Mouse (Mus musculus) brain, embryonic 14.5 days (tissue): ENCODE measurements at regions not wholly inside any gene's neighbourhood (a gene's known extent, or its start where the extent isn't known, plus 50 kb on each side); places are given as distances from the start of the nearest gene placed in this dataset.

Experiments
- DNase-seq: peaks from one replicate; pipeline ENCODE4 v3.0.0-alpha.2; 2011; ENCODE audit warnings: low read depth
- CTCF ChIP-seq: fragments of 200-500 bp; IDR thresholded peaks from 2 replicates; pipeline ENCODE4 v1.5.1; 2012; ENCODE audit warnings: inconsistent platforms, mild to moderate bottlenecking, moderate library complexity, borderline replicate concordance; ENCODE audit not compliant: insufficient read depth, insufficient read length; ENCODE audit errors: extremely low read depth
- POLR2A ChIP-seq: fragments of 200-500 bp; IDR thresholded peaks from 2 replicates; pipeline ENCODE4 v1.6.1; 2012; ENCODE audit warnings: mild to moderate bottlenecking, inconsistent platforms, borderline replicate concordance; ENCODE audit not compliant: poor library complexity, insufficient read depth, insufficient read length, severe bottlenecking; ENCODE audit errors: extremely low read depth

DNA sequence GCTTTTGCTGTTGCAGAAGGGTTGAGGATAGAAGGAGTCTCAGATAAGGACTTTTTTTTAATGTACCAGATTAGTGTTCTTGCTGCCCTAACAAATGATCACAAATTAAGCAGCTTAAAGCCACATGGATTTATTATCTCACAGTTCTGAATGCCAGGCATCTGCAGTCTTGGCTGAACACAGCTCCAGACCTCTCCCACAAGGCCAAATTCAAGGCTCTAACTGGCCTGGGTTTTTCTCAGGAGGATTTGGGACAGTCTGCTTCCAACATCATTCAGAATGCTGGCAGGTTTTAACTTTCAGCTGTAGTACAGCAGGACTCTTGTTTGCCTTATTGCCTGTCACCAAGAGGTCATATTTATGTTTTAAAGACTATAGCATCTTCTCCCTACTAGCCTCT, 329.7 kb upstream of the Chrm2 start:
- DNase-seq: peak; percentile 21

DNA sequence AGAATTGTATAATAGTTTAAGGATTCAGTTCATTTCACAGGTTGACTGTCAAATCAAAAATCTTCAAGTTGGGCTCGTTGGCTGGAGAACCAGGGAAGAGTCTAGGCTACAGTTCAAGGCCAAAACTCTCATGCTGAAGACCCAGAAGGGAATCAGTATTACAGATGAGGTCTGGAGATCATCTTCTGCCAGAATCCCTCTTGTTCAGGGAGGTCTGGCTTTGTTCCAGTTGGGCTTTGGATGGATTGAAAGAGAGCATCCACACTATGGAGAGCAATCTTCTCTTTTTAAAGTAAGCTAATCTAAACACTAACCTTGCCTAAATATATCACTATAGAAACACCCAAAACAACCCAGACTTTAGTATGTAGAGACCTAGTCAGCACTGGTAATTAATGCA, 327.5 kb upstream of the Chrm2 start:
- TF ChIP-seq POLR2A (no peak), CTCF (no peak)
- no peak for DNase-seq

More for the DNA sequence above, 329.7 kb upstream of the Chrm2 start:
- TF ChIP-seq POLR2A (no peak), CTCF (no peak)

- DNase-seq: no peak
- no peak for TF ChIP-seq CTCF
- no peak for TF ChIP-seq POLR2A
Observed at GRCm38 (mm10) chr6:36064919-36065318, 323.0 kb upstream of the Chrm2 start.

- TF ChIP-seq CTCF (no peak), POLR2A (no peak)
- no peak for DNase-seq
Observed at GRCm38 (mm10) chr6:36068690-36069089, 319.2 kb upstream of the Chrm2 start.

- TF ChIP-seq POLR2A (no peak), CTCF (no peak)
- peak; percentile 44 for DNase-seq
Observed at GRCm38 (mm10) chr6:36079559-36079958, 308.3 kb upstream of the Chrm2 start.

- DNase-seq: no peak
- TF ChIP-seq CTCF (no peak), POLR2A (no peak)
Observed at GRCm38 (mm10) chr6:36093584-36093983, 294.3 kb upstream of the Chrm2 start.

DNA sequence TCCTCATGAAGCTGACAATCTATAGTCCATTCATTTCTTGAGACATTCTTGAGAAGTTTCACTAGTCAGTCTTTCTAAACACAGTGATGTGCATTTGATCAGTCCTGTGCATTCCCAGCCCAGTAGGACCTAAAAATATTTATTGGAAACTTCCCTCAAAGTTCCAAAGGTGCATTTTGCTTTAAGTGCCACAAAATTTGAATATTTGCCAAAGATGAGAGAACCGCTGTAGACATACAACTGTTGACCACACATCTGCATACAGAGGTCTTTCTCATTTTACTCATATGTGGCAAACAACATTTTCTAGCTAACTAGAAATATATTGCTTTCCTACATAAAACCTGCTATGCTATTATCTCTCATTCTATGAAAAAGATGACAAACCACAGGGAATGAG, 293.8 kb upstream of the Chrm2 start:
- no peak for DNase-seq
- TF ChIP-seq POLR2A (no peak), CTCF (no peak)

GRCm38 (mm10) chr6:36097391-36097790, 290.5 kb upstream of the Chrm2 start:
- TF ChIP-seq POLR2A (no peak), CTCF (no peak)
- DNase-seq: no peak

GRCm38 (mm10) chr6:36098179-36098578, 289.7 kb upstream of the Chrm2 start:
- peak; percentile 33 for DNase-seq
- TF ChIP-seq POLR2A (no peak), CTCF (no peak)

GRCm38 (mm10) chr6:36108830-36109229, 279.1 kb upstream of the Chrm2 start:
- peak; percentile 53 for DNase-seq
- TF ChIP-seq CTCF: no peak
- TF ChIP-seq POLR2A: no peak

- DNase-seq: no peak
- no peak for TF ChIP-seq POLR2A
- TF ChIP-seq CTCF: no peak
Observed at GRCm38 (mm10) chr6:36137223-36137622, 250.7 kb upstream of the Chrm2 start.

DNA sequence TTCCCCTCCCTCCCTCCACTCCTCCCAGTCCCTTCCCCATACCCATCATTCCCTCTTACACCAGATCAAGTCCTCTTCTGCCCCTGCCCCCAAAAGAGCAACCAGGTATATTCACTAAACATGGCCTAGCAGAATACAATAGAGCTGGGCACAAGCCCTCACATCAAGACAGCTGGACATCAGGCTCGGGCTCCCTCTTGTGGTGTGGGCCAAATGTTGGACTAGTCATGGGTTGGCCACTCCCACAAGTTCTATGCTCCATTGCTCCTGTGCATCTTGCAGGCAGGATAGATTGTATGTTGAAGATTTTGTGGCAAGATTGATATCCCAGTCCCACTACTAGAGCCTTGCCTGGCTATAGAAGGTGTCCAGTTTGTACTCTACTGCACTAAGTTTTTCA, 240.6 kb upstream of the Chrm2 start:
- no peak for DNase-seq
- TF ChIP-seq POLR2A (no peak), CTCF (no peak)
